ENCODE assay signal across 21 mouse cellular contexts in genomic region chr3:94795596-94796140, GRCm38 (mm10). TPM values are rescaled to one million over a fixed set of nuclear protein-coding genes. Genes with fewer than 3 reads are reported as not detected.
DNase-seq lines count a peak whose midpoint lies in the region; ATAC-seq and TF ChIP-seq lines count a peak whose summit lies in the region.
"Had no signal": no experiment of that assay in that cellular context is flagged by ENCODE, and none has a peak within 500 bp of the region (broad histone marks: within the 10 kb centered on the region; RNA-seq: fewer than 3 reads in every experiment).

No protein-coding gene starts in this region.

- no peak overlapping the region for H3K4me3 ChIP-seq in forebrain, embryonic 10.5 days
- no peak overlapping the region for H3K4me3 ChIP-seq in forebrain, embryonic 15.5 days
- H3K4me3 ChIP-seq in lung, embryonic 16.5 days (ENCODE audit: low read length) = no peak overlapping the region
- H3K4me3 ChIP-seq in MEL (ENCODE audit: control insufficient read depth in 1 of 2, insufficient read depth in 1 of 2, low read depth in 2 of 2, low read length in 2 of 2) = no peak overlapping the region
- H3K4me3 ChIP-seq: embryonic facial prominence, embryonic 13.5 days; forebrain, embryonic 13.5 days; heart, embryonic 10.5 days; hindbrain, embryonic 13.5 days had no signal

- H3K9me3 ChIP-seq in forebrain, embryonic 10.5 days = no peaks in the 10 kb centered on the region
- no peaks in the 10 kb centered on the region for H3K9me3 ChIP-seq in forebrain, embryonic 15.5 days
- H3K9me3 ChIP-seq in lung, embryonic 16.5 days (ENCODE audit: control insufficient read depth, low read length) = no peaks in the 10 kb centered on the region
- no peaks in the 10 kb centered on the region for H3K9me3 ChIP-seq in MEL (replicated peaks; ENCODE audit: insufficient read depth, low read length)
- H3K9me3 ChIP-seq: embryonic facial prominence, embryonic 13.5 days; forebrain, embryonic 13.5 days; heart, embryonic 10.5 days; hindbrain, embryonic 13.5 days had no signal

- no peaks in the 10 kb centered on the region for H3K27me3 ChIP-seq in forebrain, embryonic 10.5 days (ENCODE audit: poor library complexity, severe bottlenecking)
- H3K27me3 ChIP-seq in forebrain, embryonic 15.5 days = no peaks in the 10 kb centered on the region
- H3K27me3 ChIP-seq in lung, embryonic 16.5 days (ENCODE audit: control insufficient read depth, insufficient read depth, low read depth, low read length) = no peaks in the 10 kb centered on the region
- peaks cover 6 to 8% of the 10 kb centered on the region in 2 experiments for H3K27me3 ChIP-seq in MEL (ENCODE audit: control insufficient read depth in 1 of 2, insufficient read depth in 2 of 2, low read length in 2 of 2)
- H3K27me3 ChIP-seq: embryonic facial prominence, embryonic 13.5 days; forebrain, embryonic 13.5 days; hindbrain, embryonic 13.5 days had no signal

- ATAC-seq in forebrain, embryonic 15.5 days (replicated peaks) = no peak
- ATAC-seq in lung, embryonic 16.5 days (ENCODE audit: low read depth) = peak; percentile 59; the same call in 1 of the 2 replicates
- ATAC-seq: activated CD4-positive, CD25-positive, alpha-beta regulatory T cell, adult 4 months; CD4-positive, CD25-positive, alpha-beta regulatory T cell, adult 4 months; forebrain, embryonic 13.5 days had no signal

- 45% methylated on average over 7 of the region's 7 CpGs for WGBS in forebrain, embryonic 10.5 days
- 44% methylated on average over 7 of the region's 7 CpGs for WGBS in forebrain, embryonic 15.5 days
- 41% methylated on average over 7 of the region's 7 CpGs for WGBS in lung, embryonic 16.5 days

- no peak for TF ChIP-seq CTCF in MEL (IDR thresholded peaks at IDR 0.05 in 2 of 3, conservative IDR thresholded peaks at IDR 0.05 in 1 of 3; ENCODE audit: control insufficient read depth in 1 of 3, insufficient read depth in 1 of 3, low read depth in 2 of 3, low read length in 3 of 3, poor library complexity in 1 of 3, severe bottlenecking in 1 of 3)

- TF ChIP-seq RAD21 in MEL (IDR thresholded peaks at IDR 0.05; ENCODE audit: low read depth, low read length) = no peak

- no peak for DNase-seq in forebrain, embryonic 10.5 days (ENCODE audit: extremely low spot score, low spot score)
- DNase-seq in lung, postnatal 10 days = no peak
- DNase-seq in MEL (ENCODE audit: low read depth, low spot score) = no peak
- DNase-seq in yolk sac, embryonic 10.5 days (ENCODE audit: low spot score) = peak; percentile 44
- DNase-seq in left cerebral cortex, adult 9 months (ENCODE audit: low spot score in 2 of 2) = no peak
- DNase-seq: adrenal gland, postnatal 25 days; B cell, adult 2 months; cerebellum, adult 18-20 months; cerebellum, adult 9-11 months; cerebellum, postnatal 36 days; heart, adult 18-20 months; heart, postnatal 10 days; heart, postnatal 4 days had no signal

- no peak for TF ChIP-seq EP300 in MEL (IDR thresholded peaks at IDR 0.05; ENCODE audit: low read depth in 1 of 2, low read length in 2 of 2)

- H3K9ac ChIP-seq in forebrain, embryonic 15.5 days (replicated peaks) = no peak overlapping the region
- no peak overlapping the region for H3K9ac ChIP-seq in lung, embryonic 16.5 days (ENCODE audit: low read length)
- no peak overlapping the region for H3K9ac ChIP-seq in MEL (ENCODE audit: control insufficient read depth, low read depth, low read length, poor library complexity, severe bottlenecking)
- H3K9ac ChIP-seq: embryonic facial prominence, embryonic 13.5 days; forebrain, embryonic 13.5 days; hindbrain, embryonic 13.5 days had no signal

- H3K4me2 ChIP-seq in forebrain, embryonic 15.5 days (replicated peaks) = no peak overlapping the region
- no peak overlapping the region for H3K4me2 ChIP-seq in lung, embryonic 16.5 days (ENCODE audit: low read depth, low read length)
- H3K4me2 ChIP-seq: embryonic facial prominence, embryonic 13.5 days; forebrain, embryonic 13.5 days; hindbrain, embryonic 13.5 days had no signal

- no peak for TF ChIP-seq POLR2A in MEL (IDR thresholded peaks at IDR 0.05; ENCODE audit: control insufficient read depth in 1 of 2, insufficient read depth in 1 of 2, low read depth in 1 of 2, low read length in 2 of 2, poor library complexity in 1 of 2)

- H3K4me1 ChIP-seq in forebrain, embryonic 10.5 days = peaks cover 18% of the 10 kb centered on the region
- no peaks in the 10 kb centered on the region for H3K4me1 ChIP-seq in forebrain, embryonic 15.5 days
- no peaks in the 10 kb centered on the region for H3K4me1 ChIP-seq in lung, embryonic 16.5 days (replicated peaks; ENCODE audit: control insufficient read depth, insufficient read depth, low read length)
- 0 out of 4 replicates have a peak, but pooled peaks cover 0 to 2% of the 10 kb centered on the region in 2 experiments for H3K4me1 ChIP-seq in MEL (ENCODE audit: control insufficient read depth in 1 of 2, insufficient read depth in 2 of 2, low read length in 2 of 2)
- H3K4me1 ChIP-seq: embryonic facial prominence, embryonic 13.5 days; forebrain, embryonic 13.5 days; hindbrain, embryonic 13.5 days had no signal

- no peaks in the 10 kb centered on the region for H3K36me3 ChIP-seq in forebrain, embryonic 10.5 days (replicated peaks)
- H3K36me3 ChIP-seq in forebrain, embryonic 15.5 days = no peaks in the 10 kb centered on the region
- no peaks in the 10 kb centered on the region for H3K36me3 ChIP-seq in lung, embryonic 16.5 days (ENCODE audit: control insufficient read depth, insufficient read depth, low read length)
- H3K36me3 ChIP-seq in MEL (ENCODE audit: control insufficient read depth in 1 of 2, insufficient read depth in 2 of 2, low read length in 2 of 2) = no peaks in the 10 kb centered on the region
- H3K36me3 ChIP-seq: embryonic facial prominence, embryonic 13.5 days; heart, embryonic 10.5 days; hindbrain, embryonic 13.5 days had no signal

- 0 out of 2 replicates have a peak overlapping the region, but pooled peaks have one; percentile 31 for H3K27ac ChIP-seq in forebrain, embryonic 10.5 days
- H3K27ac ChIP-seq in forebrain, embryonic 15.5 days (replicated peaks) = no peak overlapping the region
- H3K27ac ChIP-seq in lung, embryonic 16.5 days (ENCODE audit: low read length) = no peak overlapping the region
- no peak overlapping the region for H3K27ac ChIP-seq in MEL (ENCODE audit: control insufficient read depth, low read depth, low read length)
- H3K27ac ChIP-seq: embryonic facial prominence, embryonic 13.5 days; forebrain, embryonic 13.5 days; heart, embryonic 10.5 days; hindbrain, embryonic 13.5 days had no signal

- H3K79me2 ChIP-seq in MEL (ENCODE audit: control insufficient read depth, insufficient read depth, low read length, poor library complexity) = no peaks in the 10 kb centered on the region

TF ChIP-seq in MEL, 35 proteins besides CTCF, POLR2A, EP300 and RAD21:
- TF ChIP-seq HCFC1 (IDR thresholded peaks at IDR 0.05; ENCODE audit: low read depth, low read length) = no peak
- no peak for TF ChIP-seq POLR2AphosphoS5 (IDR thresholded peaks at IDR 0.05; ENCODE audit: borderline replicate concordance, low read depth, low read length)
- TF ChIP-seq ZKSCAN1 (IDR thresholded peaks at IDR 0.05; ENCODE audit: low read depth, low read length) = no peak
- 0 out of 2 replicates have a peak, but pooled peaks have one; percentile 20 for TF ChIP-seq GATA1 (IDR thresholded peaks at IDR 0.05; ENCODE audit: low read depth, low read length)
- no peak for TF ChIP-seq ELF1 (IDR thresholded peaks at IDR 0.05; ENCODE audit: low read depth, low read length)
- no peak for TF ChIP-seq ZC3H11A (IDR thresholded peaks at IDR 0.05; ENCODE audit: low read depth, low read length)

RNA-seq across cellular contexts. Expression of gene Cgn, which starts 9.4 kb away (rescaled TPM):
- polyA plus RNA-seq in forebrain, embryonic 10.5 days (2016; fragmentation: Nextera tagmentation; extraction: Ambion mirVana) = 9.1 and 10.3 TPM in 2 replicates
- polyA plus RNA-seq in forebrain, embryonic 15.5 days (2015; fragmentation: Nextera tagmentation; extraction: Ambion mirVana) = 4.8 and 5.8 TPM in 2 replicates
- polyA plus RNA-seq in lung, embryonic 16.5 days (2015; fragmentation: Nextera tagmentation; extraction: Ambion mirVana) = 33.6 and 37.7 TPM in 2 replicates
- 0.04 and 0.07 TPM in 2 replicates for total RNA-seq in MEL (2012; rRNA removed)
- polyA plus RNA-seq in MEL (2012; ENCODE audit: insufficient read depth in 1 of 2, insufficient read length in 2 of 2, low read depth in 1 of 2, low replicate concordance in 2 of 2, missing spikeins in 1 of 2) = under 1 TPM in 1 of 2 experiments, not detected in 1; 0.86 TPM
- polyA plus RNA-seq: activated CD4-positive, CD25-positive, alpha-beta regulatory T cell, adult 4 months had no signal

RNA-seq across cellular contexts. Expression of gene Pogz, which starts 41.7 kb away (rescaled TPM):
- polyA plus RNA-seq in forebrain, embryonic 10.5 days (2016; fragmentation: Nextera tagmentation; extraction: Ambion mirVana) = 18.5 and 20.3 TPM in 2 replicates
- polyA plus RNA-seq in forebrain, embryonic 15.5 days (2015; fragmentation: Nextera tagmentation; extraction: Ambion mirVana) = 24.7 and 26.5 TPM in 2 replicates
- polyA plus RNA-seq in lung, embryonic 16.5 days (2015; fragmentation: Nextera tagmentation; extraction: Ambion mirVana) = 14.6 and 16.9 TPM in 2 replicates
- 10.6 and 12.9 TPM in 2 replicates for total RNA-seq in MEL (2012; rRNA removed)
- polyA plus RNA-seq in MEL (2012; ENCODE audit: insufficient read depth in 1 of 2, insufficient read length in 2 of 2, low read depth in 1 of 2, low replicate concordance in 2 of 2, missing spikeins in 1 of 2) = 10 to 100 TPM in 1 of 2 experiments, not detected in 1; 31.6 TPM
